Mouse (Mus musculus): Measurements from ENCODE around the gene Fam81b.

- TF ChIP-seq CTCF (IDR thresholded peaks at IDR 0.05; ENCODE audit: low read depth, low read length): no peak
- TF ChIP-seq POLR2A (IDR thresholded peaks at IDR 0.05; ENCODE audit: borderline replicate concordance, low read depth, low read length): no peak
Measured at GRCm38 (mm10) chr13:76292050-76292449, 12.8 kb downstream of the Fam81b start.

Data from bone marrow macrophage, adult 2 months (primary cell).